Mouse (Mus musculus): ENCODE data around the gene Rpl39. TPM values are rescaled to one million over a fixed set of nuclear protein-coding genes. Genes with fewer than 3 reads are reported as not detected.

Rpl39 gene
- total RNA-seq, 2 experiments from 2014 or later = 2,164 to 4,522 TPM

DNA sequence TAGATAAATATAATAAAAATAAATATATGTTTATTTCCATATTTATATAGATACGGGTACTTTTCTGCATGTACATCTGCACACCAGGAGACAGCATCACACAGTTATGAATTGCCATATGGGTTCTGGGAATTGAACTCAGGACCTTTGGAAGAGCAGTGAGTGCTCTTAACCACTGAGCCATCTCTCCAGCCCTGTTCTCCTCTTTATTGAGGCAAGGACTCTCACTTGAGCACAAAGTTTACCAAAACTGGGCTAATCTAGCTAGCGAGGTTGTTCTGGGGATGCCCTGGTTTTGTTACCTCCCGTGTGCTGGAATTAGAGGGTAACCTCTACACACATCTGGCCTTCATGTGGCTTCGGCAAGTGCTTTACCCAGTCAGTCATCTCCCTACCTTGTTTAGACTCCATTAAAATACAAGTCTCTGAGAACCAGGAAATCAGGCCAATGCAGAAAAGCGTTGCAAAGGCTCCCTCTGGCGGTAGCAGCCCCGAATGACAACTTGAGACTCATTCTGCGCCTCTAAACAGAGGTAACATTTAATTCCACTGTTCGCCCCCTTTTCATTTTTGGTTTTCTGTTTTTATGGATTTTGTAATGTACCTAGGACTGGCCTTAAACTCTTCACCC is 10.8 kb downstream of the Rpl39 start:
- peak; percentile 75 for ATAC-seq (replicated peaks; ENCODE audit: low FRiP score, low TSS enrichment, poor library complexity, severe bottlenecking)

DNA sequence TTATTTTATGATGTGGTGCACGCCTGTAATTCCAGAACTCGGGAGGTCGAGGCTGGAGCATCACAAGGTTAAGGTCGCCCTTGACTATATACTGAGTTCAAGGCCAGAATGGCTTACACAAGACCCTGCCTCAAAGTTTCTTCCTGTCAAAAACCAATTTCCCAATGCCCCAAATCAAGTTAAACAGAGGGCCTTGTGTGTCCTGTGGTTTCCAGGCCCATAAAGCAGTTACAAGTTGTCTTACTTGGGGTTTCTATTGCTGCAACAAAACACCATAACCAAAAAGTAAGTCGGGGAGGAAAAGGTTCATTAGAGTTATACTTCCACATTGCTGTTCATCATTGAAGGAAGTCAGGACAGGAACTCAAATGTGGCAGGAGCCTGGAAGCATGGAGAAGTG is 16.4 kb downstream of the Rpl39 start:
- ATAC-seq (replicated peaks; ENCODE audit: low FRiP score, low TSS enrichment, poor library complexity, severe bottlenecking) = no peak

DNA sequence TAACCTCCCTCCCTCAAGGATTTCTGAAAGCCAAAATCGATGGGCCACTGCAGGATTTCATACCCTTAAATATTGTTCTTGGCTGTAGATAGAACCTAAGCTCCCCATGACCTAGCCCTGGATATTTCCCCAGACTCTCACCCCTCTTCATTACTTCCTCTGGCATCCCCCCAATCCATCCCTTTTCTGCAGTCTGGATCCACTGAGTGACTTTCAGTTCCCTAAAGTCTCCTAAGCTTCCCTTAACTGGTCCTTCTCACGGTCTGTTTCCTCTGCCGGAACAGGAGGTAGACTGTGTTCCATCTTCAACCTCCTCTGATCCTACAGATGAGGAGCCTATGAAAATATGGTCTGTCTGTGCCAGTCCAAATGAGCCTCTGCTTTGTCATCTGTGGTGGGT is 17.9 kb downstream of the Rpl39 start:
- ATAC-seq (replicated peaks; ENCODE audit: low FRiP score, low TSS enrichment, poor library complexity, severe bottlenecking) = no peak

DNA sequence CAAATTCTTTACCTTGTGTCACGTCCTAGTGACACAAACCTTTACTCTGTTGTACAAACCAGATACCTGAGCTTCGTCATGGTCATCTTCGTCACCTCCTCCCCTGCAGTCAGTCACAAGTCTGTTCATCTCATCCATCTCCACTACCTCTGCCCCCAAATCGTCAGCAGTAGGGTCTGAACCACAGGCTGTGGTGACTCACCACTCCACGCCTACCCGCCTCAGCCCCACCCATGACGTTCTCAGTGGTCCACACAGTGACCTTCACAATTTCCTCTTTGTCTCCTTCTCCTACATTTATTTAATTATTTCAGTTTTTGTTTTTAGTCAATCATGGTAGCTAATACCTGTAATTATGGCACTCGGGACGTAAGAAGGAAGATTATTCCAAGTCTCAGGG is 21.3 kb downstream of the Rpl39 start:
- no peak for ATAC-seq (replicated peaks; ENCODE audit: low FRiP score, low TSS enrichment, poor library complexity, severe bottlenecking)

DNA sequence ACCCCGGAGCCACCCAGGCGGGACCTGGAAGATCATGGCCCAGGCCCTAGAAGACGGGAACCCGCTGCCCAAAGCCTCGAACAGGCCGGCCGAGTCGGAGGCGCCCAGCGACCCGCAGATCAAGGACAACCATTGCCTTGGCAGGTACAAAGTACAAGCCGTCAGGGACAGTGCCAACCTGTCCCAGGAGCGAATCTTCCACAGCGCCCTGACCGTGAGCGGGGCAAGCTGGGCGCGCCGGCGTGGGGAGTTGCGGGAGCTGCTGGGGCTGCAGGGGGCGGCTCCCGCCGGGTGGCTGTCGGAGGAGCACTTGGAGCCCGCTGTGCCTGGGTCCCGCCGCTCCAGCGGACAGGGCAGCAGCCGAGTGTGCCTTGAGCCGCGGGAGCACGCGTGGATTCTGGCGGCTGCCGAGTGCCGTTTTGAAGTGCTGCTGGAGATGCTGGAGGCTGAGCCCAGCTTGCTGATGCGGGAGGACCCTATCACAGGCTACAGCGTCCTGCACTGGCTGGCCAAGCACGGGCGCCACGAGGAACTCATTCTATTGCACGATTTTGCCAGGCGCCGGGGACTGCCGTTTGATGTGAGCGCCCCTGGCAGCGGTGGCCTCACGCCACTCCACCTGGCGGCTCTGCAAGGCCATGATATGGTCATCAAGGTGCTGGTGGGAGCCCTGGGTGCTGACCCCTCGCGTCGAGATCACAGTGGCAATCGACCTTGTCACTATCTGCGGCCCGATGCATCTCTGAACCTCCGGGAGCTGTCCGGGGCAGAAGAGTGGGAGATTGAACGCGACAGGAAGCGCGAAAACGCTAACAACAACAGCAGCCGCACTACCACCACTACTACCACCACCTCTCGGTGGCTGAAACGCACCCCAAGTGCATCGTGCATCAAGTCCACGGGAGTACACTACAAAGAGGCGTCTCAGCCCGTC is 36.0 kb downstream of the Rpl39 start:
- no peak for ATAC-seq (replicated peaks; ENCODE audit: low FRiP score, low TSS enrichment, poor library complexity, severe bottlenecking)

DNA sequence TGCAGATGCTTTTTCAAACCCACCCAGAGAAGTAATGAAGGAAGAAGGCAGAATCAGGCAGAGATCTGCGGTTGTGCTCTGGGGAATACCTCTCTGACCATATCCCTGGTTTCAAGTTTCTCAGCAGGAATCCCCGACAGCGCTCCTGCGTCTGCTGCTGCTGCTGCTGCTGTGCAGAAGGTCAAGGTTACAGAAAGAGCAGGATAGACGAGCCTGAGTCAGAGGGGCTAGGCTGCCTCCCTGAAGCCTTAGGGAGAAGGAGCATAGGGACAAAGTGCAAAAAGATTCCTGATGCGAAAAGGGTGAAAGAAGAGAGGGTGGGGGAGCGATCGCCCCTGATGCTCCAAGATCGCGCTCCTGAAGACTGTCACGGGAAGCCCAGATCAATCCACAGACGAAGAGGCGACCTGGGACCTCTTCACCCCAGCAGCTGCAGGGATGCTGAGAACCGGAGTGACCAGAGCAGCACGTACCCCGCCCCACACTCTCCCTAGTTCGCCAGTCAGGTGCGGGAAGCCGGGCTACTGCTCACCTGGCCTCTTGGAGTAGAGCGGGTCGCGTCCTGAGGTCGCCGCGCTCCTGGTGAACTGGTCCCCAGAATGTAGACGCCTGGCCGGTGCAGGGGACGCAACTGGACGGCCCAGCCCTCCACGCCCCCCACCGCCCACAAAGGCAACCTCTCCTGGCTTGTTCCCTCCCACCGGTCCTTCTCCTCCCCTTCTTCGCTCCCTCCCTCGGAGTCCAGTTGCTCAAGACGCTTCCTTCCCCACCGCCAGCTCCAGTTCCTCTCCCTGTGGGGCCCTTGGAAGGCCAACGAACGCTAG is 36.9 kb downstream of the Rpl39 start, which contains the start of gene Sowahd:
Sowahd (plus strand) TSS at position 780 of the 824 bp plus-strand sequence.
- no peak for ATAC-seq (replicated peaks; ENCODE audit: low FRiP score, low TSS enrichment, poor library complexity, severe bottlenecking)

DNA sequence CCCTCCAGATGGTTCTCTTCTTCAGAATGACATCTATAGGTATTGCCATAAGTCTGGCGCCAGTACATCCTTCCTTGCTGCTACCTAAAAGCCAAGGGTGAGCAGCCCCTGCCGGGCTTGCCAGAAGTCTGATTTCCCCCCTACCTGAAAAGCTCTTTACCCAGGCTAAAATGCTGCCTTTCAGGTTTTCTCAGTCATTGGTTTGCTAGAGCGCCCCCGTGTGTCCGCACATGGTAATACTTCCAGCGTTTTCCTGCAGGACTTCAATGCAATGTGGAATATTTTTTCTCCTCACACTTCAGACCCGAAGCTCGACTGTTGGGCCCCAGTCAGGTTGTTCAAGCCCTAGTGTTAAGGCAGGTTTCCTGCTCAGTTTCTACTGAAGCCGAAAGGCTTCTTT is 42.5 kb downstream of the Rpl39 start:
- no peak for ATAC-seq (replicated peaks; ENCODE audit: low FRiP score, low TSS enrichment, poor library complexity, severe bottlenecking)

Other genes starting within 250 kb of the Rpl39 start
- 65.0 and 68.2 TPM in 2 replicates for gene Ube2a, start 211.5 kb downstream of the Rpl39 start, total RNA-seq (2014; fragmentation: Nextera tagmentation)
- 7.4 and 19.6 TPM in 2 replicates for gene Ube2a, start 211.5 kb downstream of the Rpl39 start, total RNA-seq (2017)
- 33.9 and 37.3 TPM in 2 replicates for gene C330007P06Rik, start 211.3 kb downstream of the Rpl39 start, total RNA-seq (2014; fragmentation: Nextera tagmentation)
- gene C330007P06Rik, start 211.3 kb downstream of the Rpl39 start, total RNA-seq (2017) = 63.0 and 67.4 TPM in 2 replicates
- gene Nkrf, start 182.5 kb downstream of the Rpl39 start, total RNA-seq (2014; fragmentation: Nextera tagmentation) = 21.2 and 28.6 TPM in 2 replicates
- 16.0 and 16.4 TPM in 2 replicates for gene Nkrf, start 182.5 kb downstream of the Rpl39 start, total RNA-seq (2017)
- 15.5 TPM in 2 replicates for gene Sept6, start 93.6 kb downstream of the Rpl39 start, total RNA-seq (2014; fragmentation: Nextera tagmentation)
- 19.9 and 27.3 TPM in 2 replicates for gene Sept6, start 93.6 kb downstream of the Rpl39 start, total RNA-seq (2017)
- gene Sowahd, start 36.6 kb downstream of the Rpl39 start, total RNA-seq (2014; fragmentation: Nextera tagmentation) = not detected in 2 replicates
- not detected in 2 replicates for gene Sowahd, start 36.6 kb downstream of the Rpl39 start, total RNA-seq (2017)
- 43.4 and 80.8 TPM in 2 replicates for gene Upf3b, start 24.9 kb upstream of the Rpl39 start, total RNA-seq (2014; fragmentation: Nextera tagmentation)
- 87.5 and 105 TPM in 2 replicates for gene Upf3b, start 24.9 kb upstream of the Rpl39 start, total RNA-seq (2017)
- gene Nkap, start 41.4 kb upstream of the Rpl39 start, total RNA-seq (2014; fragmentation: Nextera tagmentation) = 20.1 and 22.4 TPM in 2 replicates
- gene Nkap, start 41.4 kb upstream of the Rpl39 start, total RNA-seq (2017) = 45.9 and 70.9 TPM in 2 replicates
- gene Akap14, start 83.4 kb upstream of the Rpl39 start, total RNA-seq (2014; fragmentation: Nextera tagmentation) = not detected in 2 replicates
- not detected in 2 replicates for gene Akap14, start 83.4 kb upstream of the Rpl39 start, total RNA-seq (2017)
- 231 and 296 TPM in 2 replicates for gene Ndufa1, start 105.8 kb upstream of the Rpl39 start, total RNA-seq (2014; fragmentation: Nextera tagmentation)
- 114 and 134 TPM in 2 replicates for gene Ndufa1, start 105.8 kb upstream of the Rpl39 start, total RNA-seq (2017)
- gene Rnf113a1, start 105.8 kb upstream of the Rpl39 start, total RNA-seq (2014; fragmentation: Nextera tagmentation) = 5.7 and 7.4 TPM in 2 replicates
- gene Rnf113a1, start 105.8 kb upstream of the Rpl39 start, total RNA-seq (2017) = 0.80 and 4.4 TPM in 2 replicates
- not detected in 2 replicates for gene Gm9, start 125.6 kb upstream of the Rpl39 start, total RNA-seq (2014; fragmentation: Nextera tagmentation)
- not detected in 2 replicates for gene Gm9, start 125.6 kb upstream of the Rpl39 start, total RNA-seq (2017)
- gene Rhox1, start 136.9 kb upstream of the Rpl39 start, total RNA-seq (2014; fragmentation: Nextera tagmentation) = not detected in 2 replicates
- gene Rhox1, start 136.9 kb upstream of the Rpl39 start, total RNA-seq (2017) = not detected in 2 replicates
- gene Rhox2a, start 159.6 kb upstream of the Rpl39 start, total RNA-seq (2014; fragmentation: Nextera tagmentation) = not detected in 2 replicates
- not detected in 2 replicates for gene Rhox2a, start 159.6 kb upstream of the Rpl39 start, total RNA-seq (2017)
- gene Rhox3a, start 164.5 kb upstream of the Rpl39 start, total RNA-seq (2014; fragmentation: Nextera tagmentation) = not detected in 2 replicates
- gene Rhox3a, start 164.5 kb upstream of the Rpl39 start, total RNA-seq (2017) = not detected in 2 replicates
- not detected in 2 replicates for gene Rhox4a, start 179.9 kb upstream of the Rpl39 start, total RNA-seq (2014; fragmentation: Nextera tagmentation)
- gene Rhox4a, start 179.9 kb upstream of the Rpl39 start, total RNA-seq (2017) = not detected in 2 replicates

Data from megakaryocyte-erythroid progenitor cell, adult 5-6 weeks (primary cell).